Mouse (Mus musculus): Measurements from ENCODE around the gene Stk11. TPM values are rescaled to one million over a fixed set of nuclear protein-coding genes. Genes with fewer than 3 reads are reported as not detected.

Stk11 gene
- polyA plus RNA-seq, 1 experiment from 2014 or later = 27.7 TPM

DNA sequence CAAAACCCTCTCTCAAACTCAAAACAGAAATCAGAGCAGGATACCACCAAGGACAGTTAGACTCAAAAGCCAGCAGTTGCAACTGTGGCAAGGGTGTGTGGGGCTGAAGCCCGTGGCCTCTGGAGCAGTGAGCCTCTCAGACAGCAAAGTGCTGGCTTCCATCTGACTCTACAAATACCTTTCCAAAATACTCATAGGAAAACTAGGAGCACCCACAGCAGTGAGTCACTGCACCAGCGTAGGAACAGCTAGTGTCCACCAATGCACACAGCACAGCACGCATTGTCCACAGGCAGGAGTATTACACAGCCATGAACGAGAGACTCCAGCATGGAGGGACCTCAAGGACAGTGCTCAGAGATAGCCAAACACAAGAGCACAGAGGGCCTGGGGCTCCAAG, 39.2 kb upstream of the Stk11 start:
- Histone ChIP-seq H3K27me3 (replicated peaks; ENCODE audit: control insufficient read depth, insufficient read depth, low read length) (no peaks in the 10 kb centered on the region), H3K4me1 (ENCODE audit: control insufficient read depth, insufficient read depth, low read length) (no peaks in the 10 kb centered on the region), H3K4me2 (ENCODE audit: low read length) (no peak overlapping the region), H3K4me3 (ENCODE audit: low read depth, low read length) (no peak overlapping the region), H3K27ac (ENCODE audit: low read depth, low read length) (no peak overlapping the region), H3K9ac (ENCODE audit: low read length) (no peak overlapping the region), H3K36me3 (ENCODE audit: control insufficient read depth, insufficient read depth, low read length) (peaks cover 22% of the 10 kb centered on the region), H3K9me3 (replicated peaks; ENCODE audit: control insufficient read depth, low read length) (no peaks in the 10 kb centered on the region)
- ATAC-seq = no peak
- DNase-seq (ENCODE audit: low spot score) = no peak
- 88% methylated on average over 4 of the region's 4 CpGs for WGBS

DNA sequence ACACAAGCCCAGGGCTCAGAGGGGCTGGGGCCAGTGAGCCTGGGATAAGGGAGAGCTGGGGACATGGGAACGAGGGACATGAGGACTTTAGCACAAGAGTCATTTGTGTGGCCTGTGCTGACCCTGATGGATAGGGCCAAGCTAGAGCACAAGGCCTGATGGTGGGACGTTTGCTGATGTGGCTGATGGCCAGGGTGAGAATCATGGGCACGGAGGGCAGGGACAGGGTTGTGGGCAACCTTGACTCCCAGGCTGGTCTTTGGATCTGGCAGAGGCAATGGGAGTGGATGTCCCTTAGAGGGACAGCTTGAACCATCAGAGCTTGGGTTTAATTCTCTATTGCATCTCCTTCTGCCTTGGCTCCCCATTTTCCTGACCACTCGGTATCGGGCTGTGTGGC, 38.3 kb upstream of the Stk11 start:
- WGBS = 92% methylated on average over 5 of the region's 5 CpGs
- Histone ChIP-seq H3K4me3 (ENCODE audit: low read depth, low read length) (no peak overlapping the region), H3K36me3 (ENCODE audit: control insufficient read depth, insufficient read depth, low read length) (peaks cover 32% of the 10 kb centered on the region), H3K9me3 (replicated peaks; ENCODE audit: control insufficient read depth, low read length) (no peaks in the 10 kb centered on the region), H3K27ac (ENCODE audit: low read depth, low read length) (no peak overlapping the region), H3K27me3 (replicated peaks; ENCODE audit: control insufficient read depth, insufficient read depth, low read length) (no peaks in the 10 kb centered on the region), H3K9ac (ENCODE audit: low read length) (no peak overlapping the region), H3K4me2 (ENCODE audit: low read length) (no peak overlapping the region), H3K4me1 (ENCODE audit: control insufficient read depth, insufficient read depth, low read length) (no peaks in the 10 kb centered on the region)
- DNase-seq (ENCODE audit: low spot score) (no peak), ATAC-seq (no peak)

DNA sequence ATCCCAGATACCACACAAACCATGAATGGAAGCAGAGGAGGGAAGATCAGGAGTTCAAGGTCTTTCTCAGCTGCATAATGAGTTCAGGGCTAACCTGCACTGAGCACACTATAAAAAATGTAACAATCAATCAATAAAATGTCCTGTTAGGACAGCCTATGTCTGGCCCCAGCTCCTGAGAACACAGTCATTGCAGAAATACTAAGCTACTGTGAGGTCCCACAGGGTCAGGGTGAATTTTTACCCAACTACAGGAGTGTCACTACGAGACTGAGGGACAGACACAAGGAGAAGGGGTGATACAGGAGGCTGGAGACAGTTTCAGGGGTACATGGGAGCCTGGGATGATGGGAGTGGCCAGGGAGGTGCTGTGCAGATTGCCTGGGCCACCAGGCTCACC, 37.2 kb upstream of the Stk11 start:
- no peaks in the 10 kb centered on the region for H3K27me3 ChIP-seq (replicated peaks; ENCODE audit: control insufficient read depth, insufficient read depth, low read length)
- no peak overlapping the region for H3K4me2 ChIP-seq (ENCODE audit: low read length)
- H3K9me3 ChIP-seq (replicated peaks; ENCODE audit: control insufficient read depth, low read length) = no peaks in the 10 kb centered on the region
- no peak overlapping the region for H3K9ac ChIP-seq (ENCODE audit: low read length)
- no peak for ATAC-seq
- WGBS = 80% methylated on average over 1 of the region's 1 CpGs
- no peak for DNase-seq (ENCODE audit: low spot score)
- H3K4me3 ChIP-seq (ENCODE audit: low read depth, low read length) = no peak overlapping the region
- peaks cover 38% of the 10 kb centered on the region for H3K36me3 ChIP-seq (ENCODE audit: control insufficient read depth, insufficient read depth, low read length)
- no peaks in the 10 kb centered on the region for H3K4me1 ChIP-seq (ENCODE audit: control insufficient read depth, insufficient read depth, low read length)
- H3K27ac ChIP-seq (ENCODE audit: low read depth, low read length) = no peak overlapping the region

DNA sequence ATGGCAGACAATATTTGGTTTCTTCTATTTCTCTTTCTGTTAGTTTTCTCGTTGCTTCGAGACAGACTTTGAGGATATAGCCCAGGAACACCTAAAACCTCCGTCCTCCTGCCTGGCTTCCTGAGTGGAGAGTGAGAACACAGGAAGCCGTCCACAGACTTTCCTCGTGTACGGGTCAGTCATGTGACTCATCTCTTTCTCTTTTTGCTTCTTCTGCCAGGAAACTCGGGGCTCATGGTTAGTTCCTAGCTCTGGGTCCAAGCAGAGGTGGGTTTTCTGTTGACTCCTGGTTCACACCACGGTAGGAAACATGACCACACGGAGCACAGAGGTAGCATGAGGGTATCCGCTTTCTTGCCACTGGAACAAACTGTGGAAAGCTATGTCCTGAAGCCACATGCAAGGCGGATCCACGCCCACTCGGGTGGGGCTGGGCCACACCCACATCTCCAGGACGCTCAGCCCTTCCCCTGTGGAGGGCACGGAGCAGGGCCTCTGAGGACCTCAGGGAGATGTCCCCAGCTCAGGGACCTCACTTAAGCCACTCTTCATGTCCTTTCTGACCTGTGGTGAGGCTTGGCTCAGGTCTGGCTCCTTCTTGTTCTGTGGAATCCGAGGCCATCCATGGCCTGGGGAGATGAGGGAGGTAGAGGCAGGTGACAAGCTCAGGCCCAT, 35.1 kb upstream of the Stk11 start:
- Histone ChIP-seq H3K27me3 (replicated peaks; ENCODE audit: control insufficient read depth, insufficient read depth, low read length) (no peaks in the 10 kb centered on the region), H3K4me1 (ENCODE audit: control insufficient read depth, insufficient read depth, low read length) (no peaks in the 10 kb centered on the region), H3K4me3 (ENCODE audit: low read depth, low read length) (no peak overlapping the region), H3K4me2 (ENCODE audit: low read length) (no peak overlapping the region), H3K9ac (ENCODE audit: low read length) (no peak overlapping the region), H3K9me3 (replicated peaks; ENCODE audit: control insufficient read depth, low read length) (no peaks in the 10 kb centered on the region), H3K36me3 (ENCODE audit: control insufficient read depth, insufficient read depth, low read length) (peaks cover 52% of the 10 kb centered on the region), H3K27ac (ENCODE audit: low read depth, low read length) (no peak overlapping the region)
- no peak for DNase-seq (ENCODE audit: low spot score)
- 89% methylated on average over 16 of the region's 16 CpGs for WGBS
- no peak for ATAC-seq

DNA sequence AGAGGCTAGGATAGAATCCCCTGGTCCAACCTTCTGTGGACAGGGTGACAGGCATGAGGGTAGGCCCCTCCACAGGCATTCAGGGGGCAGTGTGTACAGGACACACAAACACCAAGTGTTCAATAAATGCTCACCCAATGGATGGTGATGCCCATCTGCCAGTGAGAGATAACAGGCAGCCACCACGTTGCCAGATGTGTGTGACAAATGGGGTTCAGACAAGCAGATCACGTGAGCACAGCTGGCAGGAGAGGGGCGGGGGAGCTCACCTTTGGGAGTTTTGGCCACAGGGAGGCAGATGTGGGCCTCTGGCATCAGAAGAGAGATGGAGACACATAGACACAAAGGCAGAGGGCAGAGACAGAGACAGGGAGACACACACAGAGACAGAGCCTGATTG, 34.5 kb upstream of the Stk11 start:
- Histone ChIP-seq H3K4me2 (ENCODE audit: low read length) (no peak overlapping the region), H3K9me3 (replicated peaks; ENCODE audit: control insufficient read depth, low read length) (no peaks in the 10 kb centered on the region), H3K4me1 (ENCODE audit: control insufficient read depth, insufficient read depth, low read length) (no peaks in the 10 kb centered on the region), H3K4me3 (ENCODE audit: low read depth, low read length) (no peak overlapping the region), H3K27ac (ENCODE audit: low read depth, low read length) (no peak overlapping the region), H3K27me3 (replicated peaks; ENCODE audit: control insufficient read depth, insufficient read depth, low read length) (no peaks in the 10 kb centered on the region), H3K36me3 (ENCODE audit: control insufficient read depth, insufficient read depth, low read length) (peaks cover 52% of the 10 kb centered on the region), H3K9ac (ENCODE audit: low read length) (no peak overlapping the region)
- DNase-seq (ENCODE audit: low spot score) (no peak), ATAC-seq (no peak)
- WGBS = 89% methylated on average over 3 of the region's 3 CpGs

DNA sequence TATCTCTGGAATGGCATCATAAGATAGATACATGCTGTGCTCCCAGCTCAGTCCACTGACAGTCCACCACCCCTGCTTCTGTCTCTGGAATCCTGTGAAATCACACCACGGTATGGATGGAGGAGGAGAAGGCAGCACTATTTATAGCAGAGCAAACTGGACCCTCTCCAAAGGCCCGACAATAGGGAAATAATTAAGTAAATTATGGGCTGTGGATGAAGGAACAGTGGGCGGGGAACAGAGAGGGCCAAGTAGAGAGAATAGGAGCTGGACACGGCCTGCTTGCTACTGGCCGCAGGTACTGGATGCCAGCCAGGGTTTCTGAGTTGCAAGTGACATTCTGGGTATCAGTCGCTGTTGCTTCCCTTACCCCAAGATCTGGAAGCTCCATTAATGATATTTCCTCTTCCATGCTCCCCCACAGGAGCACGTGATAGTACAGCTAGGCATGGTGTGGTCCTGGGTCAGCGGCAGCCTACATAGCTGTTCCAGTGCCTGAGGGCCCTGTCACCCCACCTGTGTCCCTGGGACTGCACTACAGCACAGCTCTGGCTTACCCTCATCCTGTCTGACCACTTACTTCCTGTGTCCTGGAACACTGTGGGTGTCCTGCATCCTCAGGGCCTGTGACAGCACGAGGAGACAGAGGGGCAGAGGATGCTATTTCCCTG, 30.7 kb upstream of the Stk11 start:
- Histone ChIP-seq H3K4me3 (ENCODE audit: low read depth, low read length) (no peak overlapping the region), H3K9ac (ENCODE audit: low read length) (peak overlapping the region; percentile 8; the same call in 1 of the 2 replicates), H3K27ac (ENCODE audit: low read depth, low read length) (no peak overlapping the region), H3K36me3 (ENCODE audit: control insufficient read depth, insufficient read depth, low read length) (peaks cover 44% of the 10 kb centered on the region), H3K27me3 (replicated peaks; ENCODE audit: control insufficient read depth, insufficient read depth, low read length) (no peaks in the 10 kb centered on the region), H3K4me1 (ENCODE audit: control insufficient read depth, insufficient read depth, low read length) (no peaks in the 10 kb centered on the region), H3K9me3 (replicated peaks; ENCODE audit: control insufficient read depth, low read length) (no peaks in the 10 kb centered on the region), H3K4me2 (ENCODE audit: low read length) (no peak overlapping the region)
- ATAC-seq (no peak), DNase-seq (ENCODE audit: low spot score) (peak; percentile 17)
- WGBS = 67% methylated on average over 9 of the region's 9 CpGs

DNA sequence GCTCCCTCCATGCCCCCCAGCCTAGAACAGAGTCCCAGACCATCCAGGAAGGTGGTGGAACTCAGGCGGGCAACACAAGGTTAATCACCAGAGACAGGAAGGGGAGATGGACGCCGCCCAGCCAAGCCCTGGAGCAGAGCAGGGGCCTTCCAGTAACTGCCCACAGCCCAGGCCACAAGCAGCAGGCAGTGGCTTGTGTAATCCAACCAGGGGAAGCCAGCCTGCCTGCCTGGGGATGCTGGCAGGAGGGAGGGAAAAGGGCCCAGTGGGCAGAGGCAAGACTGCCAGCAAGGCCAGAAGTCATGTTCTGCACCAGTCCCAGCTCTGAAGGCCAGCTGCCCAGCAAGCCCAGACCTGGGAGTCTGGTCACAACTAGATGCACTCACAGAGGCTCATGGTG, 28.8 kb upstream of the Stk11 start:
- no peak overlapping the region for H3K27ac ChIP-seq (ENCODE audit: low read depth, low read length)
- no peak overlapping the region for H3K4me2 ChIP-seq (ENCODE audit: low read length)
- H3K4me3 ChIP-seq (ENCODE audit: low read depth, low read length) = no peak overlapping the region
- peaks cover 25% of the 10 kb centered on the region for H3K36me3 ChIP-seq (ENCODE audit: control insufficient read depth, insufficient read depth, low read length)
- no peaks in the 10 kb centered on the region for H3K4me1 ChIP-seq (ENCODE audit: control insufficient read depth, insufficient read depth, low read length)
- DNase-seq (ENCODE audit: low spot score) (no peak), ATAC-seq (no peak)
- WGBS = 80% methylated on average over 3 of the region's 3 CpGs
- H3K27me3 ChIP-seq (replicated peaks; ENCODE audit: control insufficient read depth, insufficient read depth, low read length) = no peaks in the 10 kb centered on the region
- H3K9ac ChIP-seq (ENCODE audit: low read length) = no peak overlapping the region; the same call in 1 of the 2 replicates
- H3K9me3 ChIP-seq (replicated peaks; ENCODE audit: control insufficient read depth, low read length) = no peaks in the 10 kb centered on the region

DNA sequence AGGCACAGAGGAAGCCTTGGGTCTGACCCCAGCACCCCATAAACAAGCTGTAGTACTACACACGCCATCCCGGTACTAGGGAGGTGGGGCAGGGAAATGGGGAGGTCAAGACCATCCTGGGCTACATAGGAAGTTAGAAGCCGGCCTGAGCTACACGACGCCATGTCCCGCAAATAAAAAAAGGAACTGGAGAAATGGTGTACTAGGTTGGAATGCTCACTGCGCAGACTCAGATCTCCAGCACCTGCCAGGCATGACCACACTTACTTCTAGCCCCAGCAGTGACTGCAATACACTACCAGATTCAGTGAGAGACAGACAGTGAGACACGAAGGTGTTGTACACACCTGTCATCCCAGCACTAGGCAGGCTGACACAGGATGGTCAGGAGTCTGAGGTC, 28.1 kb upstream of the Stk11 start:
- Histone ChIP-seq H3K36me3 (ENCODE audit: control insufficient read depth, insufficient read depth, low read length) (peaks cover 18% of the 10 kb centered on the region), H3K27ac (ENCODE audit: low read depth, low read length) (no peak overlapping the region), H3K4me1 (ENCODE audit: control insufficient read depth, insufficient read depth, low read length) (no peaks in the 10 kb centered on the region), H3K4me2 (ENCODE audit: low read length) (no peak overlapping the region), H3K4me3 (ENCODE audit: low read depth, low read length) (no peak overlapping the region), H3K9me3 (replicated peaks; ENCODE audit: control insufficient read depth, low read length) (no peaks in the 10 kb centered on the region), H3K27me3 (replicated peaks; ENCODE audit: control insufficient read depth, insufficient read depth, low read length) (no peaks in the 10 kb centered on the region), H3K9ac (ENCODE audit: low read length) (no peak overlapping the region)
- 90% methylated on average over 8 of the region's 8 CpGs for WGBS
- ATAC-seq = no peak
- no peak for DNase-seq (ENCODE audit: low spot score)

DNA sequence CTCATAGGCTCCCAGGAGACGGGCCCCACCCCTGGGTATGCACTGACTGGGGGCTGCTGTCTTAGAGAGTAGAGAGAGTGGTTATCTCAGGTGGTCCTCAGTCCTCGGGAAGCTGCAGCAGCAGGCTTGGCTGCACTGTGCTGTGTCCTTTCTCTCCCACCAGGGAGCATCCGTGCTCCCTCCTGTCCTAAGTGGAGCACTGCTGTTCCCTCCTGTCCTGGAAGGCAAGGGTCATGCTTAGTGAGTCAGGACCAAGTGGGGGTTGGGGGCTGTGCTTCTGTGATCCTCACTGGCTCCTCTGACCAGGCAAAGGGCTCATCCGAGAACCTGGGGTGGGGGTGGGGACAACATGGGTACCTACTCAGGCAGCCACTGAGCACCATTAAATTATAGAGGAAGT, 26.5 kb upstream of the Stk11 start:
- Histone ChIP-seq H3K4me1 (ENCODE audit: control insufficient read depth, insufficient read depth, low read length) (no peaks in the 10 kb centered on the region), H3K9me3 (replicated peaks; ENCODE audit: control insufficient read depth, low read length) (no peaks in the 10 kb centered on the region), H3K27ac (ENCODE audit: low read depth, low read length) (no peak overlapping the region), H3K27me3 (replicated peaks; ENCODE audit: control insufficient read depth, insufficient read depth, low read length) (no peaks in the 10 kb centered on the region), H3K4me3 (ENCODE audit: low read depth, low read length) (no peak overlapping the region), H3K9ac (ENCODE audit: low read length) (no peak overlapping the region), H3K36me3 (ENCODE audit: control insufficient read depth, insufficient read depth, low read length) (peaks cover 8% of the 10 kb centered on the region; the same call in 1 of the 2 replicates), H3K4me2 (ENCODE audit: low read length) (no peak overlapping the region)
- ATAC-seq (no peak), DNase-seq (ENCODE audit: low spot score) (no peak)
- WGBS = 57% methylated on average over 4 of the region's 4 CpGs

Measured in forebrain, embryonic 14.5 days (tissue).